Mouse (Mus musculus) stomach, embryonic 14.5 days (tissue): Measurements from ENCODE around the gene Unc119b. TPM values are rescaled to one million over a fixed set of nuclear protein-coding genes. Genes with fewer than 3 reads are reported as not detected.
"Not testable (repeated sequence)": the region's sequence is repeated elsewhere in the genome, so short reads cannot be mapped to it uniquely, and the experiment has no call there.

Experiments used
- ATAC-seq: fragments of 200-750 bp; cut with Nextera tagmentation; 2 replicates; pipeline ENCODE4 v1.8.0; 2017; ENCODE audit warnings: low read depth, moderate TSS enrichment; ENCODE audit not compliant: insufficient number of reproducible peaks, insufficient read depth, low FRiP score
- H3K27ac ChIP-seq: fragments of 300-500 bp; sonication (generic); 2 replicates; pipeline ENCODE4 v1.5.1; 2014; ENCODE audit warnings: mild to moderate bottlenecking, low read length, moderate library complexity, mixed read lengths
- H3K27me3 ChIP-seq: fragments of 300-500 bp; sonication (generic); 2 replicates; pipeline ENCODE4 v1.6.1; 2014; ENCODE audit warnings: low read length, control low read depth, mixed read lengths; ENCODE audit not compliant: control insufficient read depth, insufficient read depth
- H3K36me3 ChIP-seq: fragments of 300-500 bp; sonication (generic); 2 replicates; pipeline ENCODE4 v1.6.1; 2014; ENCODE audit warnings: mild to moderate bottlenecking, control low read depth, low read length, moderate library complexity, mixed read lengths; ENCODE audit not compliant: control insufficient read depth, insufficient read depth
- H3K4me1 ChIP-seq: fragments of 300-500 bp; sonication (generic); 2 replicates; pipeline ENCODE4 v1.6.1; 2014; ENCODE audit warnings: low read length, control low read depth, mixed read lengths; ENCODE audit not compliant: control insufficient read depth, insufficient read depth
- H3K4me2 ChIP-seq: fragments of 300-500 bp; sonication (generic); replicated peaks from 2 replicates; pipeline ENCODE4 v1.6.1; 2014; ENCODE audit warnings: low read depth, low read length, control low read depth
- H3K4me3 ChIP-seq: fragments of 300-500 bp; sonication (generic); 2 replicates; pipeline ENCODE4 v1.5.1; 2014; ENCODE audit warnings: low read depth, low read length, control low read depth
- H3K9ac ChIP-seq: fragments of 300-500 bp; sonication (generic); replicated peaks from 2 replicates; pipeline ENCODE4 v1.6.1; 2014; ENCODE audit warnings: low read depth, mild to moderate bottlenecking, control low read depth, low read length, moderate library complexity, mixed read lengths
- H3K9me3 ChIP-seq: fragments of 300-500 bp; sonication (generic); 2 replicates; pipeline ENCODE4 v1.6.1; 2016; ENCODE audit warnings: low read depth, low read length, control low read depth; ENCODE audit not compliant: control insufficient read depth
- WGBS: fragments of 180-500 bp; shearing (Covaris S2); extraction: QIAGEN DNeasy Blood & Tissue Kit; methylation state at CpG from one replicate; pipeline ENCODE4 v1.1.7; 2014; 5-methylcytosine and 5-hydroxymethylcytosine counted together
- polyA plus RNA-seq: library from polyadenylated mRNA; unstranded; fragments of >200 nt; fragmentation: Nextera tagmentation; extraction: Ambion mirVana; gene quantifications from 2 replicates; pipeline ENCODE4 v1.2.1, GENCODE M21; 2014

Unc119b gene
- polyA plus RNA-seq, 1 experiment from 2014 or later: 26.3 TPM

DNA sequence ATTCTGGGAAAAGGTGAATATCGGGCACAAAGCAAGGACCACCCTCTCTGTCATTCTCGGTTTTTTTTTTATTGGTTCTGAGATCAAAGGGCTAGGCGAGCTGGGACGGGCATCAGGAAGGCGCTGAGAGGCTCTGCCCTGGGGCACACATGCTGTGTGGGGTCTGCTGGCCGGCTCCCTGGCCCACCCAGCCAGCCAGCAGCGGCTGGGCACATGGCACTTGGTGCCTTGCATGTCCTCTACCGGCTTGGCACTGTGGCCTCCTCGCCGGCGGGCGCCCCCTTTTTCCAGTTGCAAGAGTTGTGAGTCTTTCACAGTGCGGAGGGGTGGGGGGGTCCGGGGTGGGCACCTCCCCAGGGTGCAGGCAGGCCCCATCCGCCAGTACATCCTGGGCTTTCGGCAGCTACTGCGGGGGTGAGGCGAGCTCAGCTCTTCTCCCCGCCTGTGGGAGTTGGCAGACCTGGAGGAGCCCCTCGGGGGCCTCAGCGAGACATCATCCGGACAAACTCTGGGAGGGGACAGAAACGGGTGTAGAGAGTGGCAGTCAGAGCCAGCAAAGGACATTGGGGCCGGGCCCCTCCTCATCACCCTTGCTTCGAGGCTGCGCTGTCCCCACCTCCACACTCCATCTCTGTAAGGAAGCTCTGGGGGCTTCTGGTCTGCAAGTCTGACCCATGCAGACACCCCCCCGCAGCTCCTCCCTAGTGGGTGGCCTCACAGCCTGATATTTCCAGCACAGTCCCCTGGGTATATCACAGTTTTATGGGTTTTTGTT lies 34.1 kb upstream of the Unc119b start:
- Histone ChIP-seq H3K4me3 (no peak overlapping the region), H3K9me3 (no peaks in the 10 kb centered on the region), H3K9ac (0 out of 2 replicates have a peak overlapping the region, but pooled peaks have one; percentile 21), H3K27me3 (no peaks in the 10 kb centered on the region), H3K36me3 (no peaks in the 10 kb centered on the region), H3K4me1 (peaks cover 18% of the 10 kb centered on the region), H3K4me2 (peak overlapping the region; percentile 18; the same call in 1 of the 2 replicates), H3K27ac (peak overlapping the region; percentile 27; the same call in 1 of the 2 replicates)
- peak; percentile 48; the same call in 1 of the 2 replicates for ATAC-seq
- WGBS: 39% methylated on average over 27 of the region's 27 CpGs

DNA sequence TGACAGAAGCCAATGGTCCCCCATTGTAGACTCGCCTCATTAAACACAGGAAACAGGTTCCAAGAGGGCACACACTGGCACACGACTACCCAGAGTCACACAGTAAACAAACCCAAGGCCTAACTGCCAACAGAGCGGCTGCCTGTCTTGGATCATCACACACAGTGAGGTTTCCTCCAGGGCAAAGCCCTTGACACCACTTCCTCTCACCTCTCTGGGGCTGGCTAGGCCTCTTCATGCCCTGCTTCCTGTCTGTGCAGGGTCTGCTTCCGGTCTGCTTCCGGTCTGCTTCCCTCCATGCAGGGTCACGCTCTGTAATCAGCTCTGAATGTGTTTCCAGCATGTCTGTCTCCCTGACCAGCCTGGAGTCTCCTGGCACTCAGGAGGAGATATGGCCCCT lies 32.6 kb upstream of the Unc119b start:
- 70% methylated on average over 6 of the region's 6 CpGs for WGBS
- Histone ChIP-seq H3K36me3 (no peaks in the 10 kb centered on the region), H3K4me3 (no peak overlapping the region), H3K9ac (no peak overlapping the region), H3K9me3 (no peaks in the 10 kb centered on the region), H3K4me2 (no peak overlapping the region), H3K27me3 (no peaks in the 10 kb centered on the region), H3K27ac (no peak overlapping the region), H3K4me1 (peaks cover 23% of the 10 kb centered on the region)
- ATAC-seq: no peak

DNA sequence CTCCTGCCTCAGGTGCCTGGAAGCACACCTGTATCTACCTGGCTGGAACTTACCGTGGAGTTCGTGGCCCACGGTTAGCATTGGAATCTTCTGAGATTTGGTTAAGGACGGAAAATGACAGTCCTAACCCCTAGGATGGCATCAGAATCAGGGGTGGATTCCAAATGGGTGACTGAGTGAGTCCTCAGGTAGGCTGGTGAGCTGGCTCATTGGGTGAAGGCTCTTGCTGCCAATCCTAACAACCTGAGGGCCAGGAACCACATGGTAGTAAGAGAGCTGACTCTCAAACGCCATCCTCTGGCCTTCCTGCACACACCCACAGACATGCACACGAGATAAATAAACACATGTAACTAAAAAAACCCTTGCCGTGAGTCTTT lies 32.0 kb upstream of the Unc119b start:
- H3K4me2 ChIP-seq: no peak overlapping the region
- WGBS: 77% methylated on average over 7 of the region's 7 CpGs
- H3K9me3 ChIP-seq: no peaks in the 10 kb centered on the region
- no peak for ATAC-seq
- H3K4me1 ChIP-seq: peaks cover 23% of the 10 kb centered on the region
- H3K27ac ChIP-seq: peak overlapping the region; percentile 69
- H3K27me3 ChIP-seq: no peaks in the 10 kb centered on the region
- no peak overlapping the region for H3K9ac ChIP-seq
- no peak overlapping the region for H3K4me3 ChIP-seq
- no peaks in the 10 kb centered on the region for H3K36me3 ChIP-seq

DNA sequence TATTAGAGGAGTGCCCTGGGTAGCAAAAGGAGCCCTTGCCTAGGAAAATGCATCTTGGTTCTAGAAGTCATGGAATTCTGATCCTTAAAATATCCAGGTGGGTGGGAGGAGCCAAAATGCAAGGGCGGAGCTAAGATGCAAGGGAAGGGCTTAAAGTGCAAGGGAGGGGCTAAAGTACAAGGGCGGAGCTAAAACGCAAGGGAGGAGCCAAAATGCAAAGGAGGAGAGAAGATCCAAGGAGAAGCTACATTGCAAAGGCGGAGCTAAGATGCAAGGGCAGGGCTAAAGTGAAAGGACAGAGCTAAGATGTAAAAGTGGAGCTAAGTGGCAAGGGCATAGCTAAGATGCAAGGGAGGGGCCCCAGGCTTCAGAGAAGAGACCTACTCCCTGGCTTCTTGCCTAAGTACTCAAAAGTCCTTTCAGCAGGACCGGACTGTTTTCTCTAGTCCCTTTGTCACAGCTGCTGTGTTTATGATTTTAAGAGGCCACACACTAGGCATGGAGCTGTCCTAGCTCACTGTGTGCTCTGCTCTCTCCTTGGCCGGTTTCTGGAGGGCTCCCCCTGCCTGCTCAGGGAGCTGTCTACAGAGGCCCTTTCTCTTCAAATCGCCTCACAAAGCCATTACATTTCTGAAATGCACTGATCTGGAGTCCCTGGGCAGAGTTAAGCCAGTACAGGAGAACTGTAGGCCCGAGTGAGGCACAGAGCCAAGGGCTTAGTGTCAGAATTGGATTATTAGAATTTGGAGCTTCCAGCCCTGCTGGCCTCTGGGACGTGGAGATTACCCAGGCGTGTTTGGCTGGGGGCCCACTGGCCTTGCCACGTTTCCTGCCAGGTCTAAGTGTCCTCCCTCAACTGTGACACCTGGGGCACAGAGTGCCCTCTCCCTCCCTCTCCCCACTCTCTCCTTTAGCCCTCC lies 31.4 kb upstream of the Unc119b start:
- peaks cover 23% of the 10 kb centered on the region for H3K4me1 ChIP-seq
- no peaks in the 10 kb centered on the region for H3K27me3 ChIP-seq
- no peaks in the 10 kb centered on the region for H3K36me3 ChIP-seq
- H3K27ac ChIP-seq: peak overlapping the region; percentile 69
- no peak overlapping the region for H3K9ac ChIP-seq
- H3K9me3 ChIP-seq: no peaks in the 10 kb centered on the region
- WGBS: 36% methylated on average over 11 of the region's 11 CpGs
- ATAC-seq: no peak
- H3K4me2 ChIP-seq: no peak overlapping the region
- H3K4me3 ChIP-seq: no peak overlapping the region

DNA sequence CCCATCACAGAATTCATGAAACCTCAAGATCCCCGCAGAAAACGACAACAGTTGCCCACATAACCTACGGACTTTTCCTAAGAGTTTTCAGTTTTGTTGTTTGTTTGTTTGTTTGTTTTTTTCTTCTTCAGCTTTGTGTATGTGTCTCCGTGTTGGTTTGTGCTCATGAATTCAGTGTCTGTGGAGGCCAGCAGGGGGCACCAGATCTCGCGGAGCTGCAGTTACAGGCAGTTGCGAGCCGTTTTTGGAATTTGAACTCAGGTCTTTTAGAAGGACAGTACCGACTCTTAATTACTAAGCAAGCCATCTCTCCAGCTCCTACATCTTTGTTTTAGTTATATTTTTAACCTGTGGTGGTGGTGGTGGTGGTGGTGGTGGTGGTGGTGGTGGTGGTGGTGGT lies 30.6 kb upstream of the Unc119b start:
- H3K9ac ChIP-seq: no peak overlapping the region
- ATAC-seq: no peak
- 52% methylated on average over 9 of the region's 9 CpGs for WGBS
- H3K9me3 ChIP-seq: no peaks in the 10 kb centered on the region
- H3K27me3 ChIP-seq: no peaks in the 10 kb centered on the region
- H3K27ac ChIP-seq: no peak overlapping the region
- H3K4me3 ChIP-seq: no peak overlapping the region
- no peak overlapping the region for H3K4me2 ChIP-seq
- H3K4me1 ChIP-seq: peaks cover 23% of the 10 kb centered on the region
- H3K36me3 ChIP-seq: no peaks in the 10 kb centered on the region

DNA sequence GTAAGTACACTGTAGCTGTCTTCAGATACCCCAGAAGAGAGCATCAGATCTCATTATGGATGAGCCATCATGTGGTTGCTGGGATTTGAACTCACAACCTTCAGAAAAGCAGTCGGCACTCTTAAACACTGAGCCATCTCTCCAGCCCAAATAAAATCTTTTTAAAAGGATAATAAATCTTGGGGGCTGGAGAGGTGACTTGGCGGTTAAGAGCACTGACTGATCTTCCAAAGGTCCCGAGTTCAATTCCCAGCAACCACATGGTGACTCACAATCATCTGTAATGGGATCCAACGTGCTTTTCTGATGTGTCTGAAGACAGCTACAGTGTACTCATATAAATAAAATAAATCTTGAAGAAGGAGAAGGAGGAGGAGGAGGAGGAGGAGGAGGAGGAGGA lies 29.7 kb upstream of the Unc119b start:
- H3K4me2 ChIP-seq, H3K27ac ChIP-seq, H3K9ac ChIP-seq, H3K36me3 ChIP-seq, H3K27me3 ChIP-seq, H3K4me3 ChIP-seq, ATAC-seq, H3K9me3 ChIP-seq: not testable (repeated sequence)
- whole genome bisulfite sequencing: 68% methylated on average over 4 of the region's 4 CpGs
- peaks cover 23% of the 10 kb centered on the region for H3K4me1 ChIP-seq

DNA sequence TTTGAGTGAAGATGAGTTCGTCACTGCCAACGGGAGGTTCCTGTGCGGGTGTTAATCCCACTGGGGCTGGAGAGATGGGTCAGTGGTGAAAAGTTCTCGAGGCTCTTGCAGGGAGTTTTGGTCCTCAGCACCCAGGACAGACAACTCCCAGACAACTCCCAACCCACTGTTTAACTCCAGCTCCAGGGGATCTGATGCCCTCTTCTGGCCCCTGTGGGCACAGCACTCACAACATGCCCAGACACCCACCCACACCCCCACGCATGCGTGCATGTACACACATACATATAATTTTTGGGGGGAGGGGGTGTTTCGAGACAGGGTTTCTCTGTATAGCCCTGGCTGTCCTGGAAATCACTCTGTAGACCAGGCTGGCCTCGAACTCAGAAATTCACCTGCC lies 28.8 kb upstream of the Unc119b start:
- H3K27me3 ChIP-seq: no peaks in the 10 kb centered on the region
- H3K4me2 ChIP-seq: no peak overlapping the region; the same call in 1 of the 2 replicates
- peaks cover 16% of the 10 kb centered on the region for H3K4me1 ChIP-seq
- no peaks in the 10 kb centered on the region for H3K9me3 ChIP-seq
- H3K36me3 ChIP-seq: no peaks in the 10 kb centered on the region
- no peak overlapping the region for H3K9ac ChIP-seq
- no peak overlapping the region for H3K4me3 ChIP-seq
- H3K27ac ChIP-seq: no peak overlapping the region
- WGBS: 36% methylated on average over 8 of the region's 8 CpGs
- ATAC-seq: no peak

DNA sequence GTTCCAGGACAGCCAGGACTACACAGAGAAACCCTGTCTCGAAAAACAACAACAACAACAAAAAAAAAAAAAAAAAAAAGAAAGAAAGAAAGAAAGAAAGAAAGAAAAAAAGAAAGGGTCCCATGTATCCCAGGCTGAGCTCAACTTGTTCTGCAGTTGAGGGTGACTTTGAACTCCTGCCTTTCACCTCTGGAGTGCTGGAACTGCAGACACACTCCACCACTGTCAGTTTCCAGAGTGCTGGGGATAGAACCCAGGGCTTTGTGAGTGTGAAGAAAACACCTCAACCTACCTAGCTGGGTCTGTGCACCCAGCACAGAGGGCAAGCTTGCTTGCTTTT lies 27.1 kb upstream of the Unc119b start:
- 50% methylated on average over 1 of the region's 1 CpGs for WGBS
- H3K27me3 ChIP-seq, H3K4me2 ChIP-seq, H3K27ac ChIP-seq, H3K4me3 ChIP-seq, H3K9ac ChIP-seq, H3K9me3 ChIP-seq, ATAC-seq, H3K36me3 ChIP-seq: not testable (repeated sequence)
- H3K4me1 ChIP-seq: peaks cover 16% of the 10 kb centered on the region
